Mouse (Mus musculus) limb, embryonic 11.5 days (tissue): ENCODE measurements around the gene Npas2. TPM values are rescaled to one million over a fixed set of nuclear protein-coding genes. Genes with fewer than 3 reads are reported as not detected.

Experiments
- ATAC-seq: fragments of 200-750 bp; cut with Nextera tagmentation; 2 replicates; pipeline ENCODE4 v1.8.0; 2017; ENCODE audit warnings: low read depth; ENCODE audit not compliant: insufficient number of reproducible peaks, low FRiP score, low TSS enrichment
- DNase-seq: peaks from one replicate; pipeline ENCODE4 v3.0.0-alpha.2; 2015; ENCODE audit warnings: low spot score
- H3K27ac ChIP-seq: fragments of 300-500 bp; sonication (generic); replicated peaks from 2 replicates; pipeline ENCODE4 v1.5.1; 2014; ENCODE audit warnings: low read depth, mild to moderate bottlenecking, low read length
- H3K27me3 ChIP-seq: fragments of 300-500 bp; sonication (generic); 2 replicates; pipeline ENCODE4 v1.6.1; 2014; ENCODE audit warnings: mild to moderate bottlenecking, low read length, mixed read lengths; ENCODE audit not compliant: control insufficient read depth, insufficient read depth
- H3K36me3 ChIP-seq: fragments of 300-500 bp; sonication (generic); 2 replicates; pipeline ENCODE4 v1.6.1; 2014; ENCODE audit warnings: mild to moderate bottlenecking, low read length, moderate library complexity, mixed read lengths; ENCODE audit not compliant: control insufficient read depth, insufficient read depth
- H3K4me1 ChIP-seq: fragments of 300-500 bp; sonication (generic); 2 replicates; pipeline ENCODE4 v1.6.1; 2014; ENCODE audit warnings: low read length, mixed read lengths; ENCODE audit not compliant: control insufficient read depth, insufficient read depth
- H3K4me2 ChIP-seq: fragments of 300-500 bp; sonication (generic); 2 replicates; pipeline ENCODE4 v1.6.1; 2014; ENCODE audit warnings: low read depth, mild to moderate bottlenecking, moderate library complexity; ENCODE audit not compliant: severe bottlenecking
- H3K4me3 ChIP-seq: fragments of 300-500 bp; sonication (generic); 2 replicates; pipeline ENCODE4 v1.5.1; 2014; ENCODE audit warnings: low read depth, low read length
- H3K9ac ChIP-seq: fragments of 300-500 bp; sonication (generic); 2 replicates; pipeline ENCODE4 v1.6.1; 2014; ENCODE audit warnings: mild to moderate bottlenecking, low read length
- H3K9me3 ChIP-seq: fragments of 300-500 bp; sonication (generic); 2 replicates; pipeline ENCODE4 v1.6.1; 2016; ENCODE audit warnings: low read length; ENCODE audit not compliant: control insufficient read depth
- WGBS: fragments of 180-500 bp; shearing (Covaris S2); extraction: QIAGEN DNeasy Blood & Tissue Kit; methylation state at CpG from one replicate; pipeline ENCODE4 v1.1.7; 2014; 5-methylcytosine and 5-hydroxymethylcytosine counted together
- polyA plus RNA-seq: library from polyadenylated mRNA; unstranded; fragments of >200 nt; fragmentation: Nextera tagmentation; extraction: Ambion mirVana; gene quantifications from 2 replicates; pipeline ENCODE4 v1.2.1, GENCODE M21; 2014

Gene Npas2
- polyA plus RNA-seq, 1 experiment from 2014 or later = 0.03 TPM

DNA sequence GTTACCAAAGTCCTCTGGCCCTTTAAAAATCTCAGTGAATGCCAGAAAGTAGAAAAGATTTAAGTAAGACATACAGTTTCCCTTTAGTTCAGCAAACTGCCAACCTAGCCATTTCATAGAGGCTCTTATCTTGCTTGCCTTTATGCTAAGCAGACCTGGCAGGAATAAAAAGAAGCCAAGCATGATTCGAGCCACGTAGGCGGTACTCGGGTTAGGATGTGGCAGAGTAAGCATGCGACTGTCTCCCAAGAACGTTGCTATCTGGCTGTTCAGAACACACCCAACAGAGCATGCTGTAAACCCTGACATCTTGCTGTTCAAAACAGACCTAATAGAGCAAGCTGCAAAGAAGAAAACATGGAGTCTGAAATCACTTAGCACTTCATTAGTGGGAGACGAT is 125.3 kb downstream of the Npas2 start:
- H3K27ac ChIP-seq = no peak overlapping the region
- H3K4me2 ChIP-seq = no peak overlapping the region
- no peaks in the 10 kb centered on the region for H3K36me3 ChIP-seq
- no peak for DNase-seq
- H3K4me3 ChIP-seq = no peak overlapping the region
- no peak for ATAC-seq
- no peaks in the 10 kb centered on the region for H3K4me1 ChIP-seq
- H3K27me3 ChIP-seq = no peaks in the 10 kb centered on the region
- 67% methylated on average over 7 of the region's 7 CpGs for WGBS
- no peak overlapping the region for H3K9ac ChIP-seq
- no peaks in the 10 kb centered on the region for H3K9me3 ChIP-seq

DNA sequence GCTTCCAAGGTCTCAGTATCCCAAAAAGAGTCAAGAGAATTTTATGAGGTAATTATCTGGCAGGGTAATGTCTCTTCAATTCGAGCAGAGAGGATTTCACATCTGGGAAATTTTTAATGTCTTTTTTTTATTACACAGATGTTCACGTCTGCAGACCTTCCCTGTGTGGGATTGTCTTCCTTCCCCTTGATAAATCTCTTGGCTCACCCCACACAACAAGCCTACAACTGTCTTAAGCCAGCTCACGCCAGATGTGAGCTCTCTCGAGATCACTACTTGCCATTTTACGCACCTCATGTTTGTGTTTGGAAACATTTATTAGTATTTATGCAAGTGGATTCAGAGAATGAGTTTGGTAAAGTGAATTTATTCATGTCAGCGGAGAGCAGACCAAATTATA is 128.4 kb downstream of the Npas2 start:
- Histone ChIP-seq H3K27me3 (no peaks in the 10 kb centered on the region), H3K4me2 (no peak overlapping the region), H3K9me3 (no peaks in the 10 kb centered on the region), H3K36me3 (no peaks in the 10 kb centered on the region), H3K4me3 (no peak overlapping the region), H3K9ac (no peak overlapping the region), H3K4me1 (no peaks in the 10 kb centered on the region), H3K27ac (no peak overlapping the region)
- ATAC-seq = no peak
- DNase-seq = no peak
- 60% methylated on average over 6 of the region's 6 CpGs for WGBS

DNA sequence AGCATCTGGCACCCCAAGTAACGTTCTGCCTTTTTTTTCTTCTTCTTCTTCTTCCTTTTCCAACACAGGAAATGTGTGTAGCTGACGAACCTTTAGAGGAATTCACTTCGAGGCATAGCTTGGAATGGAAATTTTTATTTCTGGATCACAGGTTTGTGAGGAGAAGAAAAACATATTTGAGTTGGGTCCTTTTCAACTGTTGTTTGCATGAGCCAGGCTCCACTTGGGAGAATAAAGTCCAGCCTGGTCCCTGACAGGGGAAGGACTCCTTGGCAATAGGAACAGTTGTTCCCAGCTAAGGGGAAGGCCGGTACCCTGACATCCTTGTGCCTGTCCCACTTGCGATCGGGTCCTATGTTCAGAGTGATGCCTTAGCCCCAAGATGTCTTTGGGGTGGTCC is 131.7 kb downstream of the Npas2 start:
- Histone ChIP-seq H3K9ac (no peak overlapping the region), H3K27ac (no peak overlapping the region), H3K4me2 (no peak overlapping the region), H3K4me3 (no peak overlapping the region), H3K9me3 (no peaks in the 10 kb centered on the region), H3K36me3 (no peaks in the 10 kb centered on the region), H3K4me1 (no peaks in the 10 kb centered on the region), H3K27me3 (no peaks in the 10 kb centered on the region)
- 87% methylated on average over 6 of the region's 6 CpGs for WGBS
- ATAC-seq (no peak), DNase-seq (no peak)

DNA sequence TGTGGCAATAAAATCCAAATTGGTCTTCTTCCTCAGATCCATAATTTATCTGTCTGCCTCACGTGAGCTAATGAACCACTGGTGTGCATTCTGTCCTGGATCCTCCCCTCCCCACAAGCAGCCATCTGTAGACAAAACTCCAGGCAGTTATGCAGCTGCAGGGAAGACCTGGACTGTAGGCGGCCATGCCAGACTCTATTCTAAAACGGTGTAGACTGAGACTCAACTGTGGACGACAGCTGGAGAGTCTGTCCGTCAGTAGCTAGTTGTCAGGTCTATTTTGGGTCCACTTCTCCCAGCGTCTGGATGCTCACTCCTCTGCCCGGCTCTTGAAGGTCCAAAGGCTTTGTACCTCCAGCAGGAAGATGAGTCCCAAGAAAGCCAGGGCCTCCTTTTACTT is 134.0 kb downstream of the Npas2 start:
- 68% methylated on average over 7 of the region's 7 CpGs for WGBS
- H3K27me3 ChIP-seq = no peaks in the 10 kb centered on the region
- H3K27ac ChIP-seq = no peak overlapping the region
- H3K4me3 ChIP-seq = no peak overlapping the region
- H3K9ac ChIP-seq = no peak overlapping the region
- ATAC-seq = no peak
- no peaks in the 10 kb centered on the region for H3K9me3 ChIP-seq
- H3K36me3 ChIP-seq = no peaks in the 10 kb centered on the region
- no peak for DNase-seq
- H3K4me1 ChIP-seq = no peaks in the 10 kb centered on the region
- no peak overlapping the region for H3K4me2 ChIP-seq

DNA sequence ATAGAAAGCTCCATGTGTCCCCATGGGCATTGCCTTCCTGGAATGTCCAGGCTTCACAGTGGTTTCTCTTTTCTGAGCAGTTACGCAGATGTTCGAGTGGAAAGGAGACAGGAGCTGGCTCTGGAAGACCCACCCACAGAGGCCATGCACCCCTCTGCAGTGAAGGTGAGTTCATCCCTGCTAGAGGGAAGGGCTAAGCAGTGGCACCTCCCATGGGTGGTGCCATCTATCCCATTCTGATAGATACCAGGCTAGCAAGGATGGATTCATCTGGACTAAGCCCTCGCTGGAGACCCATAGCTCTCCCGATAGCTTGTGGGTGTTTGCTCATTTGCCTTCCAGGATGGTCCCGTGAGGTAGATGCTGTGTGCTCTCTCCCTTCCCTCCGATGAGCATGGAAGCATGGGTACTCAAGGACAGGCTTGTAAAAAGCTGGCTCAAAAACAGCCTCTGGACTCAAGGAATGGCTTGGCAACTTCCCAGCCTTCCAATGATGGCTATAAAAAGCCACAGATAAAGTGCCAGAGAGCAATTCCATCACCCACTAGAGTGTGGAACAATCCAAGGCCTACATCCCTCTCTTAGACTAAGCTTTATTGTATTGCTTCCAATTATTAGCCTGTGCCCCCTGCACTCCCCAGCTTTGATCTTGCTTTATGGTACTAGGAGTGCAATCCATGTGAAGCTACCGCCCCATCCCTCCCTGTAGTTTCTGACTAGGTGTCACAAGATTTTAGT is 137.5 kb downstream of the Npas2 start:
- no peak overlapping the region for H3K4me2 ChIP-seq
- ATAC-seq (no peak), DNase-seq (no peak)
- no peaks in the 10 kb centered on the region for H3K9me3 ChIP-seq
- no peaks in the 10 kb centered on the region for H3K4me1 ChIP-seq
- 73% methylated on average over 7 of the region's 7 CpGs for WGBS
- no peak overlapping the region for H3K9ac ChIP-seq
- H3K36me3 ChIP-seq = no peaks in the 10 kb centered on the region
- H3K4me3 ChIP-seq = no peak overlapping the region
- no peaks in the 10 kb centered on the region for H3K27me3 ChIP-seq
- H3K27ac ChIP-seq = no peak overlapping the region

DNA sequence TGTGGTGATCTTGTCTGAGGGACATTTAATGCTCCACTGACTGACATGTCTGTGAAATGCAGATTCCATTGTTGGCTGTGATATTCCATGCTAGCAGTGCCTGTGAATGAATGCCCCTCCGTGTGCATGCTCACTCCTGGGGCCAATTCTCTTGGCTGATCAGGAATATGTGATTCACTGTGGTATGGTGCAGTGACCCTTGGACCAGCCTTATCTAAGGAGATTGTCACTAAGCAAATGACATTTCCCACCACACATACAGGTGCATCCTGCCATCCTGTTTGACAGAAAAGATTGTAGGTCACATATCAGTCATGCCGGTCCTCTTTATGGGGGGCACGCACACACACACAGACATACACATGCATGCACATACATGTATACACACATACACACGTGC is 138.9 kb downstream of the Npas2 start:
- WGBS = 86% methylated on average over 4 of the region's 4 CpGs

DNA sequence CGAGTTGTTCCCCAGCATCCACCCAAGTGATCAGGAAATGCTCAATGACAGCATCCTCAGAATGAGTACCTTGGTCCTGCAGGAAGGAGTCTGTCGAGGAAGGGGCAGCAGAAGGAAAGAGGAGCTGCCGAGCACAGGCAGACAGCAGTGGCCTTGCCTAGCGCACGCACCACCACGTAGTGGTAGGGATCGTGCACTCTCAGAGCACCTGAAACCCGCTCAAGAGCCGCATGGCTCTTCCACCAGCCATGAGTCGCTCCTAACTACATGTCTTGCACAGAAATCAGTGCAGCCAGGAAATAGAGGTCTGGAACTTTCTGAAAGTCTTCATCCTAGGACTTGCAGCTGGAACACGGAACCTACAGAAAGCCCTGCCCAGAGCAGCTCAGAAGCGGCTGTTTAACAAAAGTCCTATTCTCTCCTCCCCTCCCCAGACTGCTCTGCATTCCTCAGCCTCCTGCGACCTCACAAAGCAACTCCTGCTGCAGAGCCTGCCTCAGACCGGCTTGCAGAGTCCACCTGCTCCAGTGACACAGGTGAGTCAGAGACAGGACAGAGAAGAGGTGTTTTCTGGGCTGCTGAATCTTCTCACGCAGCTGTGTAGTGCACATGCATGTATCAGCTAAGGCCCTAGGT is 142.1 kb downstream of the Npas2 start:
- ATAC-seq (no peak), DNase-seq (peak; percentile 26)
- WGBS = 26% methylated on average over 15 of the region's 15 CpGs
- H3K9me3 ChIP-seq = no peaks in the 10 kb centered on the region
- no peaks in the 10 kb centered on the region for H3K27me3 ChIP-seq
- H3K4me2 ChIP-seq = no peak overlapping the region
- H3K4me3 ChIP-seq = no peak overlapping the region
- H3K36me3 ChIP-seq = no peaks in the 10 kb centered on the region
- H3K9ac ChIP-seq = no peak overlapping the region
- no peak overlapping the region for H3K27ac ChIP-seq
- H3K4me1 ChIP-seq = no peaks in the 10 kb centered on the region

More for the DNA sequence above, 138.9 kb downstream of the Npas2 start:
- H3K36me3 ChIP-seq = no peaks in the 10 kb centered on the region
- H3K4me3 ChIP-seq = no peak overlapping the region
- DNase-seq = no peak
- no peak overlapping the region for H3K4me2 ChIP-seq
- H3K27ac ChIP-seq = no peak overlapping the region
- no peak for ATAC-seq
- no peaks in the 10 kb centered on the region for H3K4me1 ChIP-seq
- H3K27me3 ChIP-seq = no peaks in the 10 kb centered on the region
- H3K9ac ChIP-seq = no peak overlapping the region
- no peaks in the 10 kb centered on the region for H3K9me3 ChIP-seq

DNA sequence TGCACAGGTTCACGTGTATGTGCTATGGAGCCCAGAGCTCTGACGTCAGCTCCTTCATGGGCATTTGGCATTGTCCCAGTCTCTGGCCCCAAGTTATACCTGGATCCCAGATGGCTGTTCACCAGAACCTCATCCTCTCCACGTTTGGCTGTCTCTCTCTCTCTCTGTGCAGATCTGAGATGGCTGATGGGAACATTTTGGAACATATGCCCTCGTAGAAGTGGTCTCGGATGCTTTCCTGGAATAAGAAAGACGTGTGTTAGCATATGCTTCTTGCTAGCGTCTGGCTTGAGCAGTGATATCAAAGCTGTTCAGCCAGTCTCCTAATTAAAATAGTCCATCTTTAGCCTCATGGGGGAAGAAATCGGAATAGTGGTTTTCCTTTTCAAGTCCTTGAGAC is 143.3 kb downstream of the Npas2 start:
- no peak overlapping the region for H3K9ac ChIP-seq
- H3K4me1 ChIP-seq = no peaks in the 10 kb centered on the region
- no peak overlapping the region for H3K4me2 ChIP-seq
- H3K9me3 ChIP-seq = no peaks in the 10 kb centered on the region
- no peak overlapping the region for H3K27ac ChIP-seq
- ATAC-seq (no peak), DNase-seq (no peak)
- 82% methylated on average over 8 of the region's 8 CpGs for WGBS
- H3K27me3 ChIP-seq = no peaks in the 10 kb centered on the region
- H3K36me3 ChIP-seq = no peaks in the 10 kb centered on the region
- no peak overlapping the region for H3K4me3 ChIP-seq
